Mouse (Mus musculus): ENCODE measurements around the gene Rnf183.

Gene Rnf183

DNA sequence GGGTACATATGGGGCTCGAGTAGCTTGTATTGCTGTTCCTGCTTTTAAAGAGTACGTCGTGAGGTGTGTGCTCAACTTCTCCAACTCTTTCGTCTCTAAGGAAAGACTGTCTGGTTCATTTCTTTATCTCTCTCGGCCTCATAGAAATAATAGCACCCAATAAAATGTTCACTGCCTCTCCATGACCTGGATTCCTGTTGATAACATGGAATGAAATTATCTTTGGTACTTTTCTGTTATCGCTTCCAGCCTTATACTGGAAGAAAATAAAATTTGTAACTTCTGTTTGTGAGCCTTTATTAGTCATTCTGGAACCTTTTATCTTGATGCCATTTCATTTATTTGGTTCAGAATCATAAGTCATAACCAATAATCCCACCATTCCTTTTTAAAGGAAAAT lies 51.8 kb downstream of the Rnf183 start:
- DNase-seq (ENCODE audit: low spot score): no peak

DNA sequence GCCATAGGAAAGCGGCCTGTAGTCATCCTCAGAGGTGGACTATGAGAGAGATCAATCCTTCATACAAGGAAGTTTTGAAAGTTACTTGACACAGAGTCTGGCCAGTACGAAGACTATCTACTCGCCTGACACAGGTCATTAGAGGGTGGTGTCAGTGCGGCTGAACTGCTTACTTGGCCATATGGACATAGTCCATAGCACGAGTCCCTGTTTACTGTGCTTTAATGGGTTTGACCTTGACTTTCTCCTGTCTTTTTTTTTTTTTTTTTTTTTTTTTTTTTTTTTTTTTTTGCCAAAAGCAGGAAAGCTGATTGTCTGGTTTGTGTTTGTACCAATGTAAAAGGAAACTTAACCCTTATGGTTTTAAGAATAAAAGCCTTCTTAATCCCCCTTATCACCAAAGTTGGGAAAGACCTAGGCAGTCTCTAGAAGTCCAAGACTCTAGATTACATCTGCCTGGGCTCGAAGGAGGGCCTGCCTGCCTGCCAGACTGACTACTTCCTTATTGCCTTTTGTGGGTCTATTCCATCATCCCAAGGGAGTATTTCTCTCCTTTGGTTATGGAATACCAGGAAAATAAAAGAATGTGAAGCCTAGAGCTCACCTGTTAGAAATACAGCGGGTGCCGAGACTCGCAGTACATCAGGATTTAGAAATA lies 55.2 kb downstream of the Rnf183 start:
- DNase-seq (ENCODE audit: low spot score): no peak

All from lung, postnatal 25 days (tissue).